Mouse (Mus musculus) liver, embryonic 15.5 days (tissue): Measurements from ENCODE around the gene Taf6l. TPM values are rescaled to one million over a fixed set of nuclear protein-coding genes. Genes with fewer than 3 reads are reported as not detected.

Experiments
- ATAC-seq: fragments of 200-750 bp; cut with Nextera tagmentation; 2 replicates; pipeline ENCODE4 v1.8.0; 2017; ENCODE audit warnings: moderate number of reproducible peaks, mild to moderate bottlenecking, moderate library complexity; ENCODE audit not compliant: insufficient read depth
- H3K27ac ChIP-seq: fragments of 300-500 bp; sonication (generic); replicated peaks from 2 replicates; pipeline ENCODE4 v1.5.1; 2015; ENCODE audit warnings: mild to moderate bottlenecking, inconsistent platforms
- H3K27me3 ChIP-seq: fragments of 300-500 bp; sonication (generic); 2 replicates; pipeline ENCODE4 v1.6.1; 2015; ENCODE audit warnings: mild to moderate bottlenecking, inconsistent platforms
- H3K36me3 ChIP-seq: fragments of 300-500 bp; sonication (generic); replicated peaks from 2 replicates; pipeline ENCODE4 v1.6.1; 2015; ENCODE audit warnings: moderate library complexity, mild to moderate bottlenecking, inconsistent platforms
- H3K4me1 ChIP-seq: fragments of 300-500 bp; sonication (generic); replicated peaks from 2 replicates; pipeline ENCODE4 v1.6.1; 2015; ENCODE audit warnings: inconsistent platforms
- H3K4me2 ChIP-seq: fragments of 300-500 bp; sonication (generic); 2 replicates; pipeline ENCODE4 v1.6.1; 2015; ENCODE audit warnings: moderate library complexity, mild to moderate bottlenecking, inconsistent platforms
- H3K4me3 ChIP-seq: fragments of 300-500 bp; sonication (generic); replicated peaks from 2 replicates; pipeline ENCODE4 v1.5.1; 2015; ENCODE audit warnings: mild to moderate bottlenecking, inconsistent platforms
- H3K9ac ChIP-seq: fragments of 300-500 bp; sonication (generic); 2 replicates; pipeline ENCODE4 v1.6.1; 2015; ENCODE audit warnings: moderate library complexity, mild to moderate bottlenecking, inconsistent platforms
- H3K9me3 ChIP-seq: fragments of 300-500 bp; sonication (generic); replicated peaks from 2 replicates; pipeline ENCODE4 v1.6.1; 2016; ENCODE audit warnings: inconsistent platforms
- WGBS: fragments of 180-500 bp; shearing (Covaris S2); methylation state at CpG from one replicate; pipeline ENCODE4 v1.1.7; 2015; ENCODE audit warnings: mixed read lengths; ENCODE audit not compliant: insufficient replicate concordance; 5-methylcytosine and 5-hydroxymethylcytosine counted together
- polyA plus RNA-seq: library from polyadenylated mRNA; unstranded; fragments of >200 nt; fragmentation: Nextera tagmentation; extraction: Ambion mirVana; gene quantifications from 2 replicates; pipeline ENCODE4 v1.2.1, GENCODE M21; 2015

Gene Taf6l
- 13.2 and 15.4 TPM in 2 replicates for polyA plus RNA-seq

DNA sequence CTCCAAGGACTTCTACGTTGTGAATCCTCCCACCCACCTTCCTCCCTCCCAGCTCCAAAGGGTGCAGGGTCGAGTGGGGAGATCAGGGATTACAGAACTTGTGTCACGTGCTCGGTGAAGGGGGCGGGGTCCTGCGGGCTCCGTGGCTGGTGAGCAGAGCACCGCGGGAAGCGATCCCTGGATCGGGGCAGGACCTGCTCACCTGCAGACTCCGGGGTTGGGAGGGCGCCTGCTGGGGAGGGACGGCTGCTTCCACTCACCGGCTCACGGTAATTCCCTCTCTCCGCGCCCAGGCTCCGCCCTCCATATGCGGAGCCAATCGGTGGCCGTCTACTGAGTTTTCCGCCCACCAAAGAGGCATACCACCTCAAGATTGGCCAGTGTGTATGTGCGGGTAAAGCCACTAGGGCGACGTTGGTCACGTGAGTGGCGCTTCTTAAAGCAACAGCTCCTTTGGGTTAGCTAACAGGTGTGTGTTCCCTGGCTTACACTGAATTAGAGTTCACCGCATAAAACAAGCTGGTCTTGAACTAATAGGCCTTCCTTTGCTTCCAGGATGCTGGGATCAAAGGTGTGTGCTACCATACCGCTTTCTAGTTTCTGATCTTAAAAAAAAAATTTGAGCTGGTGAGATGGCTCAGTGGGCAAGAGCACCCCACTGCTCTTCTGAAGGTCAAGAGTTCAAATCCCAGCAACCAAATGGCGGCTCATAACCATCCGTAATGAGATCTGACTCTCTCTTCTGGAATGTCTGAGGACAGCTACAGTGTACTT is at the start of gene Taf6l:
Gene Taf6l (minus strand): TSS at position 410 of the 774 bp plus-strand sequence.
- Histone ChIP-seq H3K27ac (peak within 1 kb of the TSS; percentile 89), H3K9me3 (no peaks in the 10 kb centered on the region), H3K36me3 (peaks cover 32% of the 10 kb centered on the region), H3K4me1 (peaks cover 24% of the 10 kb centered on the region), H3K9ac (peak within 1 kb of the TSS; percentile 82), H3K4me2 (peak within 1 kb of the TSS; percentile 86), H3K27me3 (no peaks in the 10 kb centered on the region), H3K4me3 (peak within 1 kb of the TSS; percentile 89)
- under 1% methylated on average over 32 of the region's 32 CpGs for WGBS
- ATAC-seq, result peak; percentile 99

DNA sequence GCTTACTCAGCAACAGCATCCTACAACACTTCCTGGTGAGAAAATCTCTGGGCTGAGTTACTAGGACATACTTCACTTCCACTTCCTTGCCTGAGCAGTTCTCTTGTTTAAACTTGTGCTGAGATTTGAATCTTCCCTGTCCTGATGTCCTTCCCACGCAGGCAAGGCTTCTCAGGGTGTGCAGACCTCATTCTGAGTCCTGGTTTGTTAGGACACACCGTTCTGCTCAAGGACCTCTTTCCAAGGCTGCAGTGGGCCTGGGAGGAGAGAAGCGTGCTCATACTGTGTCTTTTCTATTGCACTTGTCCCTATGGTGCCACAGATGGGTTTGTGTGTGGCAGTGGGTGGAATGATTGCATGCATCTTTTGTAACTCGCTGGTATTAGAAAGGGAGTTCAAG is 46.8 kb upstream of the Taf6l start:
- no peak overlapping the region for H3K9ac ChIP-seq
- peaks cover 82% of the 10 kb centered on the region for H3K36me3 ChIP-seq
- no peak for ATAC-seq
- no peak overlapping the region for H3K4me3 ChIP-seq
- no peaks in the 10 kb centered on the region for H3K9me3 ChIP-seq
- H3K4me2 ChIP-seq, result no peak overlapping the region
- H3K4me1 ChIP-seq, result peaks cover 14% of the 10 kb centered on the region
- H3K27ac ChIP-seq, result 0 out of 2 replicates have a peak overlapping the region, but pooled peaks have one; percentile 10
- WGBS, result 90% methylated on average over 4 of the region's 4 CpGs
- no peaks in the 10 kb centered on the region for H3K27me3 ChIP-seq

DNA sequence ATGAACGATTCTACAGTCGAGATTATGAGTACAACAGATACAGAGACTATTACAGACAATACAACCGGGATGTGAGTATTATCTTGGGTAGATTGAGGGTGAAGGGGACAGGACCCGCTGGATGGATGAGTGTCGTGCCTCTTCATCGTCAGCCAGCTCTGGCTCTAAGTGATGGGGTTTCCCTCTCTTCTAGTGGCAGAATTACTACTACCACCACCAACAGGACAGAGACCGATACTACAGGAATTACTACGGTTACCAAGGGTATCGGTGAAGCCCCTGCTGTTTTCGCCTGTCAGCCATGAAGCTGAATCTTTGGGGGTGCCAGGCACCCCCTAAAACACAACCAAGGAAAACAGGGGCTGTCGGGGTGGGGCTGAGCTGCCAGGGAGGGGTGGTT is 45.0 kb upstream of the Taf6l start:
- ATAC-seq, result no peak
- 85% methylated on average over 11 of the region's 11 CpGs for WGBS
- no peak overlapping the region for H3K27ac ChIP-seq
- no peak overlapping the region for H3K4me3 ChIP-seq
- peaks cover 98% of the 10 kb centered on the region for H3K36me3 ChIP-seq
- H3K4me1 ChIP-seq, result peaks cover 5% of the 10 kb centered on the region; the same call in 1 of the 2 replicates
- no peaks in the 10 kb centered on the region for H3K9me3 ChIP-seq
- H3K27me3 ChIP-seq, result no peaks in the 10 kb centered on the region
- H3K4me2 ChIP-seq, result no peak overlapping the region
- no peak overlapping the region for H3K9ac ChIP-seq

DNA sequence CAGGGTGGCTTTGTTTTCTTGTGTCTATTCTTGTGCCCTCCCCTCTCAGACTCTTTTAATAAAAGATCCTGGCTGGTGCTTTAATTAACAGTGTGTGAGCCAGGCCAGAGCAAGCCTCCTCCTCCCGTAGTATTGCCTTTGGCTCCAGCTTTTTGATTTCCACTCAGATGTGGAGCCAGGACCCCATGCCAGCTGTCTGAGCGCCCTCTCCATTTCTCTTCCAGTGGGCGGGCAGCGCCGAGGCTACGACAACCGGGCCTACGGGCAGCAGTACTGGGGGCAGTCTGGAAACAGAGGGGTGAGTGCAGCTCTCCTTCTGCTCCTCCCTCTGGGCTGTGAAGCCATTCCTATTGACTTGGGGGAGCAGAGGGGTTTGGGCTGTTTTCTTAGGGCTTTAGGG is 44.4 kb upstream of the Taf6l start:
- no peak for ATAC-seq
- no peak overlapping the region for H3K9ac ChIP-seq
- WGBS, result 96% methylated on average over 8 of the region's 8 CpGs
- no peak overlapping the region for H3K27ac ChIP-seq
- H3K4me2 ChIP-seq, result no peak overlapping the region
- H3K4me1 ChIP-seq, result peaks cover 5% of the 10 kb centered on the region; the same call in 1 of the 2 replicates
- H3K4me3 ChIP-seq, result no peak overlapping the region
- peaks cover 99% of the 10 kb centered on the region for H3K36me3 ChIP-seq
- no peaks in the 10 kb centered on the region for H3K9me3 ChIP-seq
- H3K27me3 ChIP-seq, result no peaks in the 10 kb centered on the region

DNA sequence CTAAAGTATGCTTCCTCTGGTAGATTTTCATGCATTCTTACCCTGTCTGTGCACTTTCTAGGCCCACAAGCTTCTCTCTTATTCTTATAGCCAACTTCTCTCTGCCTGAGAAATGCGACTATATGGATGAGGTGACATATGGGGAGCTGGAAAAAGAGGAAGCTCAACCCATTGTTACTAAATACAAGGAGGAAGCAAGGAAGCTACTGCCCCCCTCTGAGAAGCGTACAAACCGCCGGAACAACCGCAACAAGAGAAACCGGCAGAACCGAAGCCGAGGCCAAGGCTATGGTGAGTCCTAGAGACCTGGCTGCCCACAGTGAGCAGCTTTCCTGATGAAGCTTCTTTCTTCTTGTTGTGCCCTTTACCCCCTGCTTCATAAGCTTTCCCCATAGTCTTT is 43.4 kb upstream of the Taf6l start, which contains the start of gene AC129217.1:
Gene AC129217.1 (plus strand): TSS at position 114 of the 400 bp plus-strand sequence.
- peaks cover 100% of the 10 kb centered on the region for H3K36me3 ChIP-seq
- no peaks in the 10 kb centered on the region for H3K27me3 ChIP-seq
- H3K9ac ChIP-seq, result no peak within 1 kb of the TSS
- ATAC-seq, result no peak
- no peak within 1 kb of the TSS for H3K4me3 ChIP-seq
- H3K27ac ChIP-seq, result peak within 1 kb of the TSS; percentile 35; the same call in 1 of the 2 replicates
- 59% methylated on average over 8 of the region's 8 CpGs for WGBS
- H3K4me1 ChIP-seq, result peaks cover 5% of the 10 kb centered on the region; the same call in 1 of the 2 replicates
- 0 out of 2 replicates have a peak within 1 kb of the TSS, but pooled peaks have one; percentile 10 for H3K4me2 ChIP-seq
- H3K9me3 ChIP-seq, result no peaks in the 10 kb centered on the region

DNA sequence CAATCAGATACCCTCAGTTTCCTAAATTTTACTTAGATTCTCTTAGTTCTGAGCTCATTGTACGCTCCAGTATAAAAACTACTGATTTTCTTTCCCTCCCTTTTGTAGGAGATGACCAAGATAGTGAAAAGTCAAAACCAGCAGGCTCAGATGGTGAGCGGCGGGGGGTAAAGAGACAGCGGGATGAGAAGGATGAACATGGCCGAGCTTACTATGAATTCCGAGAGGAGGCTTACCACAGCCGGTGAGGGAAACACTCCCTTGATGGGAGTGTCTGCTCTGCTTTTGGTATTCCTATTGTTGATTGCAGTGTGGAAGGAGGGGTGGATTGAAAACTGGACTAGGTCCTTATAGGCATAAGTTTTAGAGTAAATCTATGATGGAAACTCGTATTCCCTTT is 36.5 kb upstream of the Taf6l start:
- WGBS, result 82% methylated on average over 8 of the region's 8 CpGs

DNA sequence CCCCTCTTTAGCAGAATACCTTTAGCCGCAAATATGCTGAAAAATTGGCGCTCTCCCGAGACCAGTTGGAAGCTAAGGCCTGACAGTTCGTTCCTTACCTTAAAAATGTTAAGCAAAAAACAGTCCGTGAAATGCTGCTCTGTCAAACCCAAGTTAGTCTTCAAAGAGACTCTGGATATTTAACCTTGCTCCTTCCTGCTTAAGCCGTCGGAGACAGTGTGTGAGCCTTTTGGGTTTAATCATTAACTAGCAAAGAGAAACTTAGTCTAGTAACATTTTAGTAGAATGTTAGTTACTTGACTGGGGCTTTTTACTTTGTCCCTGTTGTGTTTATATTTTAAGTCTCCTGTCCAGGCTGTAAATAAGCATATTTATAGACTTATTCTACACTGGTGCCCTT is 34.9 kb upstream of the Taf6l start:
- Histone ChIP-seq H3K9me3 (no peaks in the 10 kb centered on the region), H3K4me1 (peaks cover 40% of the 10 kb centered on the region), H3K36me3 (peaks cover 49% of the 10 kb centered on the region), H3K27me3 (no peaks in the 10 kb centered on the region), H3K27ac (peak overlapping the region; percentile 100), H3K4me2 (peak overlapping the region; percentile 86), H3K4me3 (peak overlapping the region; percentile 92), H3K9ac (peak overlapping the region; percentile 95)
- ATAC-seq, result no peak
- 0% methylated on average over 7 of the region's 7 CpGs for WGBS

More for the DNA sequence above, 36.5 kb upstream of the Taf6l start:
- H3K36me3 ChIP-seq, result peaks cover 54% of the 10 kb centered on the region
- no peaks in the 10 kb centered on the region for H3K27me3 ChIP-seq
- ATAC-seq, result no peak
- peak overlapping the region; percentile 86 for H3K4me2 ChIP-seq
- no peak overlapping the region for H3K27ac ChIP-seq
- no peaks in the 10 kb centered on the region for H3K9me3 ChIP-seq
- 0 out of 2 replicates have a peak overlapping the region, but pooled peaks have one; percentile 95 for H3K9ac ChIP-seq
- H3K4me3 ChIP-seq, result peak overlapping the region; percentile 92
- H3K4me1 ChIP-seq, result peaks cover 26% of the 10 kb centered on the region

DNA sequence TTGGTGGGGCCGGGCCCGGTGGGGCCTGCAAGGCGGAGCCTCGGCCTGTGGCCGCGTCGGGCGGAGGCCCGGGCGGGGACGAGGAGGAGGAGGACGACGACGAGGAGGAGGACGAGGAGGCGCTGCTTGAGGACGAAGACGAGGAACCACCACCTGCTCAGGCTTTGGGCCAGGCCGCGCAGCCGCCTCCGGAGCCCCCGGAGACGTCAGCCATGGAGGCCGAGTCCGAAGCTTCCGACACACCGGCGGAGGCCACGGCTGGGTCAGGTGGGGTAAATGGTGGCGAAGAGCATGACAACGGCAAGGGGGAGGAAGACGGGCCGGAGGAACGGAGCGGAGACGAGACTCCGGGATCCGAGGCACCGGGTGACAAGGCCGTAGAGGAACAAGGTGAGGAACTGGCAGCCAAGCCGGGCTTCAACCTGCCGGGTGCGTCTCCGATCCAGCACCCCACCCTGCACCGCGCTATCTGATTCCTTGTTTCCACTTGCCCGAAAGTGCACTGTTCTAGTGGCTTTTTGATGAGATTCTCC is 34.3 kb upstream of the Taf6l start:
- Histone ChIP-seq H3K9ac (peak overlapping the region; percentile 95), H3K9me3 (no peaks in the 10 kb centered on the region), H3K27me3 (no peaks in the 10 kb centered on the region), H3K27ac (peak overlapping the region; percentile 100), H3K4me1 (peaks cover 43% of the 10 kb centered on the region), H3K4me3 (peak overlapping the region; percentile 92), H3K4me2 (peak overlapping the region; percentile 86), H3K36me3 (peaks cover 49% of the 10 kb centered on the region)
- peak; percentile 65 for ATAC-seq
- WGBS, result 0% methylated on average over 48 of the region's 48 CpGs

DNA sequence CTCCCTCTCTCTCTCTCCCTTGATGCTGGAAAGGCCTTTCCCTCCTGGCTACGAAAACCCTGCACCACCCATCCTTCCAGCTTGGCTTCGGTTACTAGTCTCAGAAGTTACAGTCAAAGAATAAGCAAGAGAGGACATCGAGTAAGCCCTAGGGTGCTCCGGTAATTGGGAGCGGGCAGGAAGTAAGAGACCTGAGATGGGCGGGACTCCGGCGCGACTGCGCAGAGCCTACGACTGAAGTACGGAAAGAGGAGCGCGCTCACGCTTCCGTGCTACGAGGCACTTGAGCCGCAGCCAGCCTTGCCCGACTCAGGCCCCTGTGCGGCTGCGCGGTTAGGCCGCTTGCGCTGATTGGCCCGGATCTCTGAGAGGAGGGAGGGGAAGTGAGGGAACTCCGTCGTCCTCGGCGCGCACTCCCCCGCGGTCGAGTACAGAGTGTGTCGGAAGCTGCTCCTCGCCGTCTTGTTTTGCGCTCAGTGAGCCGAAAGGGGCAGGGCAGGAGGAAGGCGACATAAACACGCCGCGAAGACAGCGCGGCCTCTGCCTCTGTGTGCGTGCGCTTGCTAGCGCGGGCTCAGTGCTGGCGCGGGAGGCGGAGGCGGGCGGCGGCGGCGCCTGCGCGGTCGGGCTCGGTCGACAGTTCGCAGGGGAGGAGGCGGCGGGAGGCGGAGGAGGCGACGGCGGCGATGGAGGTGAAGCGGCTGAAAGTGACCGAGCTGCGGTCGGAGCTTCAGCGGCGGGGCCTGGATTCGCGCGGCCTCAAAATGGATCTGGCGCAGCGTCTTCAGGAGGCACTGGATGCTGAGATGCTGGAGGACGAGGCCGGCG is 33.6 kb upstream of the Taf6l start, which contains the start of gene Hnrnpul2:
Gene Hnrnpul2 (plus strand): TSS at position 415 of the 828 bp plus-strand sequence.
- peaks cover 49% of the 10 kb centered on the region for H3K36me3 ChIP-seq
- H3K4me3 ChIP-seq, result peak within 1 kb of the TSS; percentile 92
- under 1% methylated on average over 83 of the region's 83 CpGs for whole genome bisulfite sequencing
- no peaks in the 10 kb centered on the region for H3K9me3 ChIP-seq
- peak within 1 kb of the TSS; percentile 86 for H3K4me2 ChIP-seq
- peaks cover 43% of the 10 kb centered on the region for H3K4me1 ChIP-seq
- peak within 1 kb of the TSS; percentile 100 for H3K27ac ChIP-seq
- ATAC-seq, result peak; percentile 90
- H3K9ac ChIP-seq, result peak within 1 kb of the TSS; percentile 95
- H3K27me3 ChIP-seq, result no peaks in the 10 kb centered on the region

DNA sequence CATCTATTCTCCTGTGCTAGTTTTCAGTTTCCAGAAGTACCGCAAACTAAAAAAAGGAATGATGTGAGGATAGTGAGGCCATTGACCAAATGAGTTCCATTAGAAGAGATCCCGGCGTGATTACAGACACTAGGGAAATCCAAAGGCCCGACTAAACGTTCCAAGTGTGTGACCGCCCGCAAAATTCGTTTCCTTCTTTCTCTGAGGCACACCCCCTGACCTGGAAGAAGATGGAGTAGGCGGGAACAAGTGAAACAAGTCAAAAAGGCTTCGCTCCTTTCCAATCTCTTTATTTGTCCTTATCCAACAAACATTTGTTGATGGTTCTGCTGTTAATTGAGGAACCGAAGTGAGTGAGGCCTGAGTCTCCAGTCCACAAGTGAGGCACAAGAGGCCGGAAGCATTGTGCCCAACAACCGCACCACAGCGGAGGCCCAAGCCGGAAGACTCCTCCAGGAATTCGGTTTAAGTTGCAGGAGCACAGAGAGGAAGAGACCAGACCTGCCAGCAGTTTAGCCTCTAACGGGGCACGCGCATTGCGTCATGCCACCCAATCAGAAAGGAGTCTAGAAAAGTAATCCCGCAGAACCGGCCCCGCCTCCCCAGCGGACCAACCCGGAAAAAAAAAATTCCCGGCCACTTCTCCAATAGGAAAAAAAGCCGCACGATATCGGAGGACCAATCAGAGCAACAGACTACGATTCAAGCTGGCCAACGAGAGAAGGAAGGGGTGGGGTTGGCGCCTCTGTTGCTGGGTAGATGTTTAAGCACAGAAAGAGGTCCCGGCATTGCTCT is 32.8 kb upstream of the Taf6l start, which contains the start of gene Ttc9c:
Gene Ttc9c (minus strand): TSS at position 533 of the 795 bp plus-strand sequence.
- ATAC-seq, result peak; percentile 78
- Histone ChIP-seq H3K9me3 (no peaks in the 10 kb centered on the region), H3K4me3 (peak within 1 kb of the TSS; percentile 92), H3K27me3 (no peaks in the 10 kb centered on the region), H3K4me2 (peak within 1 kb of the TSS; percentile 86), H3K9ac (peak within 1 kb of the TSS; percentile 95), H3K4me1 (peaks cover 43% of the 10 kb centered on the region), H3K36me3 (peaks cover 48% of the 10 kb centered on the region), H3K27ac (peak within 1 kb of the TSS; percentile 100)
- 1% methylated on average over 33 of the region's 33 CpGs for WGBS
